Mouse (Mus musculus): Measurements from ENCODE around the gene Stx3. TPM values are rescaled to one million over a fixed set of nuclear protein-coding genes. Genes with fewer than 3 reads are reported as not detected.

The Stx3 gene
- 35.9 and 40.2 TPM in 2 replicates for polyA plus RNA-seq (2015; fragmentation: Nextera tagmentation; extraction: Ambion mirVana)

- H3K27ac ChIP-seq (ENCODE audit: low read length): peak within 1 kb of the TSS; percentile 68
- no peaks in the 10 kb centered on the region for H3K27me3 ChIP-seq (ENCODE audit: control insufficient read depth, insufficient read depth, low read depth, low read length)
- H3K4me2 ChIP-seq (ENCODE audit: low read length): peak within 1 kb of the TSS; percentile 93
- H3K9me3 ChIP-seq (replicated peaks; ENCODE audit: control insufficient read depth, low read length, poor library complexity, severe bottlenecking): no peaks in the 10 kb centered on the region
- H3K9ac ChIP-seq (ENCODE audit: low read depth, low read length): peak within 1 kb of the TSS; percentile 95
- WGBS: under 1% methylated on average over 20 of the region's 20 CpGs
- no peaks in the 10 kb centered on the region for H3K36me3 ChIP-seq (ENCODE audit: control insufficient read depth, insufficient read depth, low read length)
- peak within 1 kb of the TSS; percentile 87 for H3K4me3 ChIP-seq (ENCODE audit: low read depth, low read length)
- peaks cover 19% of the 10 kb centered on the region for H3K4me1 ChIP-seq (ENCODE audit: control insufficient read depth, insufficient read depth, low read length)
- peak; percentile 18 for ATAC-seq
These were observed at the start of gene Stx3 for GRCm38 (mm10) chr19:11819143-11819700. Gene Stx3 (minus strand): TSS chr19:11819403.

- no peaks in the 10 kb centered on the region for H3K36me3 ChIP-seq (ENCODE audit: control insufficient read depth, insufficient read depth, low read length)
- no peak overlapping the region for H3K4me2 ChIP-seq (ENCODE audit: low read length)
- H3K9ac ChIP-seq (ENCODE audit: low read depth, low read length): no peak overlapping the region
- no peak overlapping the region for H3K4me3 ChIP-seq (ENCODE audit: low read depth, low read length)
- H3K9me3 ChIP-seq (replicated peaks; ENCODE audit: control insufficient read depth, low read length, poor library complexity, severe bottlenecking): no peaks in the 10 kb centered on the region
- no peak for ATAC-seq
- no peaks in the 10 kb centered on the region for H3K4me1 ChIP-seq (ENCODE audit: control insufficient read depth, insufficient read depth, low read length)
- no peaks in the 10 kb centered on the region for H3K27me3 ChIP-seq (ENCODE audit: control insufficient read depth, insufficient read depth, low read depth, low read length)
- WGBS: 90% methylated on average over 2 of the region's 2 CpGs
- no peak overlapping the region for H3K27ac ChIP-seq (ENCODE audit: low read length)
These were observed 48.6 kb upstream of the Stx3 start for GRCm38 (mm10) chr19:11867837-11868236.

GRCm38 (mm10) chr19:11860966-11861365, 41.8 kb upstream of the Stx3 start, which contains the start of gene Olfr1418:
Gene Olfr1418 (minus strand): TSS chr19:11861066.
- H3K27me3 ChIP-seq (ENCODE audit: control insufficient read depth, insufficient read depth, low read depth, low read length): no peaks in the 10 kb centered on the region
- H3K9me3 ChIP-seq (replicated peaks; ENCODE audit: control insufficient read depth, low read length, poor library complexity, severe bottlenecking): no peaks in the 10 kb centered on the region
- H3K4me1 ChIP-seq (ENCODE audit: control insufficient read depth, insufficient read depth, low read length): no peaks in the 10 kb centered on the region
- H3K9ac ChIP-seq (ENCODE audit: low read depth, low read length): no peak within 1 kb of the TSS
- H3K27ac ChIP-seq (ENCODE audit: low read length): no peak within 1 kb of the TSS
- no peak for ATAC-seq
- H3K36me3 ChIP-seq (ENCODE audit: control insufficient read depth, insufficient read depth, low read length): no peaks in the 10 kb centered on the region
- no peak within 1 kb of the TSS for H3K4me3 ChIP-seq (ENCODE audit: low read depth, low read length)
- H3K4me2 ChIP-seq (ENCODE audit: low read length): no peak within 1 kb of the TSS
- 87% methylated on average over 1 of the region's 1 CpGs for WGBS

GRCm38 (mm10) chr19:11856506-11856905, 37.3 kb upstream of the Stx3 start:
- no peaks in the 10 kb centered on the region for H3K9me3 ChIP-seq (replicated peaks; ENCODE audit: control insufficient read depth, low read length, poor library complexity, severe bottlenecking)
- no peak overlapping the region for H3K4me2 ChIP-seq (ENCODE audit: low read length)
- H3K36me3 ChIP-seq (ENCODE audit: control insufficient read depth, insufficient read depth, low read length): no peaks in the 10 kb centered on the region
- no peak for ATAC-seq
- no peak overlapping the region for H3K9ac ChIP-seq (ENCODE audit: low read depth, low read length)
- no peaks in the 10 kb centered on the region for H3K27me3 ChIP-seq (ENCODE audit: control insufficient read depth, insufficient read depth, low read depth, low read length)
- 84% methylated on average over 6 of the region's 6 CpGs for WGBS
- no peak overlapping the region for H3K4me3 ChIP-seq (ENCODE audit: low read depth, low read length)
- H3K27ac ChIP-seq (ENCODE audit: low read length): no peak overlapping the region
- H3K4me1 ChIP-seq (ENCODE audit: control insufficient read depth, insufficient read depth, low read length): no peaks in the 10 kb centered on the region

GRCm38 (mm10) chr19:11854821-11855220, 35.6 kb upstream of the Stx3 start:
- no peak overlapping the region for H3K4me3 ChIP-seq (ENCODE audit: low read depth, low read length)
- no peak overlapping the region for H3K9ac ChIP-seq (ENCODE audit: low read depth, low read length)
- no peaks in the 10 kb centered on the region for H3K9me3 ChIP-seq (replicated peaks; ENCODE audit: control insufficient read depth, low read length, poor library complexity, severe bottlenecking)
- no peak for ATAC-seq
- WGBS: 88% methylated on average over 2 of the region's 2 CpGs
- H3K4me1 ChIP-seq (ENCODE audit: control insufficient read depth, insufficient read depth, low read length): no peaks in the 10 kb centered on the region
- no peaks in the 10 kb centered on the region for H3K36me3 ChIP-seq (ENCODE audit: control insufficient read depth, insufficient read depth, low read length)
- H3K27ac ChIP-seq (ENCODE audit: low read length): no peak overlapping the region
- no peak overlapping the region for H3K4me2 ChIP-seq (ENCODE audit: low read length)
- no peaks in the 10 kb centered on the region for H3K27me3 ChIP-seq (ENCODE audit: control insufficient read depth, insufficient read depth, low read depth, low read length)

GRCm38 (mm10) chr19:11852652-11853051, 33.4 kb upstream of the Stx3 start:
- ATAC-seq: no peak
- H3K27ac ChIP-seq (ENCODE audit: low read length): no peak overlapping the region
- no peak overlapping the region for H3K4me3 ChIP-seq (ENCODE audit: low read depth, low read length)
- H3K27me3 ChIP-seq (ENCODE audit: control insufficient read depth, insufficient read depth, low read depth, low read length): no peaks in the 10 kb centered on the region
- no peaks in the 10 kb centered on the region for H3K4me1 ChIP-seq (ENCODE audit: control insufficient read depth, insufficient read depth, low read length)
- H3K36me3 ChIP-seq (ENCODE audit: control insufficient read depth, insufficient read depth, low read length): no peaks in the 10 kb centered on the region
- no peak overlapping the region for H3K9ac ChIP-seq (ENCODE audit: low read depth, low read length)
- WGBS: 69% methylated on average over 4 of the region's 4 CpGs
- H3K4me2 ChIP-seq (ENCODE audit: low read length): no peak overlapping the region
- no peaks in the 10 kb centered on the region for H3K9me3 ChIP-seq (replicated peaks; ENCODE audit: control insufficient read depth, low read length, poor library complexity, severe bottlenecking)

- Histone ChIP-seq H3K9me3 (replicated peaks; ENCODE audit: control insufficient read depth, low read length, poor library complexity, severe bottlenecking) (no peaks in the 10 kb centered on the region), H3K4me2 (ENCODE audit: low read length) (no peak overlapping the region), H3K9ac (ENCODE audit: low read depth, low read length) (no peak overlapping the region), H3K36me3 (ENCODE audit: control insufficient read depth, insufficient read depth, low read length) (no peaks in the 10 kb centered on the region), H3K27ac (ENCODE audit: low read length) (no peak overlapping the region), H3K4me1 (ENCODE audit: control insufficient read depth, insufficient read depth, low read length) (no peaks in the 10 kb centered on the region), H3K27me3 (ENCODE audit: control insufficient read depth, insufficient read depth, low read depth, low read length) (no peaks in the 10 kb centered on the region), H3K4me3 (ENCODE audit: low read depth, low read length) (no peak overlapping the region)
- 89% methylated on average over 4 of the region's 4 CpGs for WGBS
- ATAC-seq: no peak
These were observed 27.1 kb upstream of the Stx3 start for GRCm38 (mm10) chr19:11846333-11846732.

- Histone ChIP-seq H3K9me3 (replicated peaks; ENCODE audit: control insufficient read depth, low read length, poor library complexity, severe bottlenecking) (no peaks in the 10 kb centered on the region), H3K36me3 (ENCODE audit: control insufficient read depth, insufficient read depth, low read length) (no peaks in the 10 kb centered on the region), H3K4me3 (ENCODE audit: low read depth, low read length) (no peak within 1 kb of the TSS), H3K4me2 (ENCODE audit: low read length) (no peak within 1 kb of the TSS), H3K9ac (ENCODE audit: low read depth, low read length) (no peak within 1 kb of the TSS), H3K27ac (ENCODE audit: low read length) (no peak within 1 kb of the TSS), H3K27me3 (ENCODE audit: control insufficient read depth, insufficient read depth, low read depth, low read length) (no peaks in the 10 kb centered on the region), H3K4me1 (ENCODE audit: control insufficient read depth, insufficient read depth, low read length) (no peaks in the 10 kb centered on the region)
- no peak for ATAC-seq
- WGBS: 91% methylated on average over 4 of the region's 4 CpGs
These were observed 19.9 kb upstream of the Stx3 start, which contains the start of gene Olfr1417 for GRCm38 (mm10) chr19:11839119-11839518. Gene Olfr1417 (minus strand): TSS chr19:11839219.

GRCm38 (mm10) chr19:11823346-11824065, 4.3 kb upstream of the Stx3 start:
- Histone ChIP-seq H3K4me3 (ENCODE audit: low read depth, low read length) (no peak overlapping the region), H3K9ac (ENCODE audit: low read depth, low read length) (no peak overlapping the region), H3K4me2 (ENCODE audit: low read length) (no peak overlapping the region), H3K4me1 (ENCODE audit: control insufficient read depth, insufficient read depth, low read length) (peaks cover 12% of the 10 kb centered on the region), H3K27me3 (ENCODE audit: control insufficient read depth, insufficient read depth, low read depth, low read length) (no peaks in the 10 kb centered on the region), H3K27ac (ENCODE audit: low read length) (no peak overlapping the region), H3K36me3 (ENCODE audit: control insufficient read depth, insufficient read depth, low read length) (no peaks in the 10 kb centered on the region), H3K9me3 (replicated peaks; ENCODE audit: control insufficient read depth, low read length, poor library complexity, severe bottlenecking) (no peaks in the 10 kb centered on the region)
- 33% methylated on average over 4 of the region's 4 CpGs for WGBS
- no peak for ATAC-seq

Data from midbrain, embryonic 16.5 days (tissue).